Mouse (Mus musculus): Measurements from ENCODE around the gene F13b. TPM values are rescaled to one million over a fixed set of nuclear protein-coding genes. Genes with fewer than 3 reads are reported as not detected.

The F13b gene
- total RNA-seq (2023) = not detected in 4 replicates

DNA sequence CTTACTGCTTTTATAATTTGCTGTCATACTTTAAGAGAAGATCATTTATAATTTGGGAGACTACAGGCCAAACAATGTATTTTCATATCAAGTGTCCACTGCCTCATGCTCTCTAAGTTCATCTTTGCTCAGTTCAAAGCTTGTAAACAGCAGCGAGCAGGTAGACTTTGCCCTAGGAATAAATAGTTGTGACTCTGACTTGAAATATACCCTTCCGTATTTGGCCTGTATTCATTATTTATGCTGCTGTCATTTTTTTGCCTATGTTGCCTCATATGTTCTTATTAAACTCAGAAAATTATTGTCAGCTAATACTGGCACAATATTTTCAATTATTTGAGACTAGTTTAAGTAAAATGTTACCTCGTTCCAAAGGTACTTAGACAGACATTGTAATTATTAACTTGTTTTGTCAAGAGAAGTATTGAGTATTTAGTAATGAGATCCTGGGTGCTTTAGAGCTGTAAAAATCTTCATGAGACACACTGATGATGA, at the start of gene F13b:
Gene F13b, plus strand, starts transcription at position 445 of the 495 bp plus-strand sequence.

GRCm38 (mm10) chr1:139454340-139455225, 46.9 kb upstream of the F13b start, which contains the start of gene Aspm:
Gene Aspm (plus strand): TSS chr1:139454772.

DNA sequence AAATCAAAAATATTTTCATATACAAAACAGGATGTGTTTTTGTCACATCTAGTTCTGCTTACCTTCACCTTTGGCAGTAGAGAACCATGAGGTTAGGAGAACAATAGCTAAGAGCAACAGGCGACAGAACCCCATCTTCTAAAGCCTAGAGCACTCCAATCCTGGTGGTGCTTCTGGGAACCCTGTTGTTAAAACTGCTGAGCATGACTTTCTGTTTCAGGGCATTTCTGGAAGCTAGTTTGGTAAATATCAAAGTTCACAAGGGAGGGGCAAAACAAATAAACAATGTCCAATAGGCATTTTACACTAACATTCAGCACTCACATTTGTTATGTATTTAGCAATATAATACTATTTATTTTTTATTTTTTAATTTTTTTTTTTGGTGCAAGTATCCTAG, 58.5 kb downstream of the F13b start, which contains the start of gene Cfhr1:
Gene Cfhr1, minus strand, starts transcription at position 249 of the 400 bp plus-strand sequence.

Other genes starting within 250 kb of the F13b start
- not detected in 4 replicates for gene Crb1, start 124.6 kb upstream of the F13b start, total RNA-seq (2023)
- 30.3 to 34.2 TPM (median 31.6 TPM) in 4 replicates for gene Zbtb41, start 79.4 kb upstream of the F13b start, total RNA-seq (2023)
- 3.9 to 6.2 TPM (median 4.9 TPM) in 4 replicates for gene Aspm, start 46.9 kb upstream of the F13b start, total RNA-seq (2023)
- gene Cfhr1, start 58.6 kb downstream of the F13b start, total RNA-seq (2023) = not detected in 4 replicates